Mouse (Mus musculus): ENCODE measurements around the gene Stk11ip. TPM values are rescaled to one million over a fixed set of nuclear protein-coding genes. Genes with fewer than 3 reads are reported as not detected.

Stk11ip gene
- polyA plus RNA-seq, 1 experiment from 2014 or later = 11.8 TPM

DNA sequence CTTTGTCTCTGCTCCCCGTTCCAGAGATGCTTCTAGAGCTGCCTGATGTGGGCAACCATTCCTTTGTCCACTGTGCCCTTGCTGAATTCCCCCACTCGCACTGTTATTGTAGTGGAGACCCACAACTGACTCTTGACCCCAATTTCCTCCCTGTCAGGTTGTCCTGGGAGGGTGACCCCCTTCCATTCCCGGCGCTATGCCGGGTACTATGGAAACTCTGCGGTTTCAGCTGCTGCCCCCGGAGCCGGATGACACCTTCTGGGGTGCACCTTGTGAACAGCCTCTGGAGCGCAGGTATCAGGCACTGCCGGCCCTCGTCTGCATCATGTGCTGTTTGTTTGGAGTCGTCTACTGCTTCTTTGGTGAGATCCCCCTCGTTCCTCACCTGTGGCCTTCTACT, 41.3 kb upstream of the Stk11ip start:
- H3K27me3 ChIP-seq (ENCODE audit: control insufficient read depth, insufficient read depth, low read length) = peaks cover 70% of the 10 kb centered on the region
- peak overlapping the region; percentile 83 for H3K4me2 ChIP-seq (ENCODE audit: low read length)
- H3K27ac ChIP-seq (replicated peaks in 1 of 2; ENCODE audit: control insufficient read depth in 1 of 2, insufficient read depth in 1 of 2, low read depth in 2 of 2, low read length in 2 of 2) = no peak overlapping the region
- WGBS = 24% methylated on average over 13 of the region's 13 CpGs
- H3K9ac ChIP-seq (ENCODE audit: low read length) = no peak overlapping the region
- H3K9me3 ChIP-seq (ENCODE audit: control insufficient read depth, low read length) = no peaks in the 10 kb centered on the region
- no peak for ATAC-seq (ENCODE audit: insufficient number of reproducible peaks, insufficient read depth, low FRiP score, low read depth)
- peaks cover 26% of the 10 kb centered on the region for H3K36me3 ChIP-seq (ENCODE audit: control insufficient read depth, insufficient read depth, low read length)
- H3K4me3 ChIP-seq (ENCODE audit: control insufficient read depth in 1 of 2, insufficient read depth in 1 of 2, low read depth in 1 of 2, low read length in 2 of 2) = peak overlapping the region in 1 of 2 experiments; percentile 68; a peak in 3 of 4 replicates
- peaks cover 12 to 24% of the 10 kb centered on the region in 2 experiments for H3K4me1 ChIP-seq (ENCODE audit: control insufficient read depth in 2 of 2, insufficient read depth in 2 of 2, low read length in 2 of 2)

DNA sequence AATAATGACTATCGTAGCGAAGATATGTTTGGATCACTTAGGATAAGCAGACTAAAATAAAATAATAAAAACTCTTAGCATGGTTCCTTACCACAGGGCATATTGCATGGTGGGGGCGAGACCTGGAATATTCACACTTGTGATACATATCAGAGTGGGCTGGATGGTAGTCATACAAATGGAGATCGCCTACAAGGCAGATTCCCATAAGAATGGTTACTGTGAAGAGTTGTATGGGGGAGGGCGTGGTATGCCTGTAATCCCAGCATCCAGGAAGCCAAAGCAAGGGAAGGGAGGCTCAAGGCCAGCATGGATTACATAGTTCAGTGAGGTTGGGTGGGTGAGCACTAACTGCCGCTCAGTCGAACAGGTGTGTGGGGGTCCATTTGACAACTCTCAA, 40.6 kb upstream of the Stk11ip start:
- Histone ChIP-seq H3K4me2 (ENCODE audit: low read length) (no peak overlapping the region), H3K36me3 (ENCODE audit: control insufficient read depth, insufficient read depth, low read length) (peaks cover 25% of the 10 kb centered on the region), H3K27ac (replicated peaks in 1 of 2; ENCODE audit: control insufficient read depth in 1 of 2, insufficient read depth in 1 of 2, low read depth in 2 of 2, low read length in 2 of 2) (no peak overlapping the region), H3K9me3 (ENCODE audit: control insufficient read depth, low read length) (no peaks in the 10 kb centered on the region), H3K27me3 (ENCODE audit: control insufficient read depth, insufficient read depth, low read length) (peaks cover 75% of the 10 kb centered on the region), H3K9ac (ENCODE audit: low read length) (no peak overlapping the region), H3K4me1 (ENCODE audit: control insufficient read depth in 2 of 2, insufficient read depth in 2 of 2, low read length in 2 of 2) (peaks cover 12 to 24% of the 10 kb centered on the region in 2 experiments), H3K4me3 (ENCODE audit: control insufficient read depth in 1 of 2, insufficient read depth in 1 of 2, low read depth in 1 of 2, low read length in 2 of 2) (no peak overlapping the region)
- WGBS = 80% methylated on average over 7 of the region's 7 CpGs
- no peak for ATAC-seq (ENCODE audit: insufficient number of reproducible peaks, insufficient read depth, low FRiP score, low read depth)

DNA sequence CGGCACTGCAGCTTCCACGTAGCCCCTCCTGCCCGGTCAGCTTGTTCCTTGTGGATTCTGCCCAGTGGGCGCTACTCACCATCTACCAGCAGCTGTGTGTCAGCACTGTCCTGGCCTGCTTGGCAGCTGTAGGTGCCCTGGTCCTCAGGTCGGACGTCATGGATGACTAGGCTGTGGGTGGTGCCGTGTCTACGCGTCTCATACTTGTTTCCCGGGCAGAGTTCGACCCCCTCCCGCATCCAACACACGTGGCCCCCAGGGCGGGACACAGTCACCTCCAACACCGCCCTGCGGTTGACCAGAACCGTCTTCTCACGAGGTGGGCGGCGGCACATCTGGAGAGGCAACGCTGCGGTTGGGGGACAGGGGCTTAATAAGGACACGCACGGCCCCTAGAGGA, 34.8 kb upstream of the Stk11ip start:
- H3K9ac ChIP-seq (ENCODE audit: low read length) = no peak overlapping the region
- WGBS = 36% methylated on average over 24 of the region's 24 CpGs
- ATAC-seq (ENCODE audit: insufficient number of reproducible peaks, insufficient read depth, low FRiP score, low read depth) = no peak
- peaks cover 59% of the 10 kb centered on the region for H3K36me3 ChIP-seq (ENCODE audit: control insufficient read depth, insufficient read depth, low read length)
- no peak overlapping the region for H3K4me2 ChIP-seq (ENCODE audit: low read length)
- H3K4me3 ChIP-seq (ENCODE audit: control insufficient read depth in 1 of 2, insufficient read depth in 1 of 2, low read depth in 1 of 2, low read length in 2 of 2) = no peak overlapping the region
- H3K4me1 ChIP-seq (ENCODE audit: control insufficient read depth in 2 of 2, insufficient read depth in 2 of 2, low read length in 2 of 2) = peaks cover 9% of the 10 kb centered on the region in 2 experiments; a peak in 3 of 4 replicates
- H3K9me3 ChIP-seq (ENCODE audit: control insufficient read depth, low read length) = no peaks in the 10 kb centered on the region
- no peak overlapping the region for H3K27ac ChIP-seq (replicated peaks in 1 of 2; ENCODE audit: control insufficient read depth in 1 of 2, insufficient read depth in 1 of 2, low read depth in 2 of 2, low read length in 2 of 2)
- H3K27me3 ChIP-seq (ENCODE audit: control insufficient read depth, insufficient read depth, low read length) = peaks cover 56% of the 10 kb centered on the region

DNA sequence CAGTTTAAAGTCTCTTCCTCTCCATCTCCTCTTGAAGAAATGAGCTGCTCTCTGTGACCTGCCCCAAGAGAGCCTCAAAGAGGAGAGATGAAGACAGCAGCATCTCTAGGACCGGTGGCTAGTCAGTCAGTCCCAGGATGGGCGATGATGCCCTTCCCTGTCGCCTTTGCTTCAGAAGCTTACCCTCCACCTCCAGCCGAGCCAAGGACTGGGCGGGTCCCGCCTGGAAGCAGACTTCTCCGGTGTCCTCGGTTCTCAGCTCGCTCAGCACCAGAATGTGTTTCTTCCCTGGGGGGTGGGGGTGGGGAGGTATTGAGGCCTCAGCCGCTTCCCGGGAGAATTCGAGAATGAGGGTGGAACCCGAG, 34.3 kb upstream of the Stk11ip start:
- Histone ChIP-seq H3K4me3 (ENCODE audit: control insufficient read depth in 1 of 2, insufficient read depth in 1 of 2, low read depth in 1 of 2, low read length in 2 of 2) (peak overlapping the region; percentile 41 to 47), H3K9ac (ENCODE audit: low read length) (no peak overlapping the region), H3K36me3 (ENCODE audit: control insufficient read depth, insufficient read depth, low read length) (peaks cover 64% of the 10 kb centered on the region), H3K27me3 (ENCODE audit: control insufficient read depth, insufficient read depth, low read length) (peaks cover 51% of the 10 kb centered on the region), H3K27ac (replicated peaks in 1 of 2; ENCODE audit: control insufficient read depth in 1 of 2, insufficient read depth in 1 of 2, low read depth in 2 of 2, low read length in 2 of 2) (no peak overlapping the region), H3K4me1 (ENCODE audit: control insufficient read depth in 2 of 2, insufficient read depth in 2 of 2, low read length in 2 of 2) (peaks cover 9% of the 10 kb centered on the region in 2 experiments; a peak in 3 of 4 replicates), H3K4me2 (ENCODE audit: low read length) (peak overlapping the region; percentile 78), H3K9me3 (ENCODE audit: control insufficient read depth, low read length) (no peaks in the 10 kb centered on the region)
- WGBS = 16% methylated on average over 13 of the region's 13 CpGs
- no peak for ATAC-seq (ENCODE audit: insufficient number of reproducible peaks, insufficient read depth, low FRiP score, low read depth)

GRCm38 (mm10) chr1:75487405-75488161, 33.7 kb upstream of the Stk11ip start:
- H3K27me3 ChIP-seq (ENCODE audit: control insufficient read depth, insufficient read depth, low read length) = peaks cover 45% of the 10 kb centered on the region

DNA sequence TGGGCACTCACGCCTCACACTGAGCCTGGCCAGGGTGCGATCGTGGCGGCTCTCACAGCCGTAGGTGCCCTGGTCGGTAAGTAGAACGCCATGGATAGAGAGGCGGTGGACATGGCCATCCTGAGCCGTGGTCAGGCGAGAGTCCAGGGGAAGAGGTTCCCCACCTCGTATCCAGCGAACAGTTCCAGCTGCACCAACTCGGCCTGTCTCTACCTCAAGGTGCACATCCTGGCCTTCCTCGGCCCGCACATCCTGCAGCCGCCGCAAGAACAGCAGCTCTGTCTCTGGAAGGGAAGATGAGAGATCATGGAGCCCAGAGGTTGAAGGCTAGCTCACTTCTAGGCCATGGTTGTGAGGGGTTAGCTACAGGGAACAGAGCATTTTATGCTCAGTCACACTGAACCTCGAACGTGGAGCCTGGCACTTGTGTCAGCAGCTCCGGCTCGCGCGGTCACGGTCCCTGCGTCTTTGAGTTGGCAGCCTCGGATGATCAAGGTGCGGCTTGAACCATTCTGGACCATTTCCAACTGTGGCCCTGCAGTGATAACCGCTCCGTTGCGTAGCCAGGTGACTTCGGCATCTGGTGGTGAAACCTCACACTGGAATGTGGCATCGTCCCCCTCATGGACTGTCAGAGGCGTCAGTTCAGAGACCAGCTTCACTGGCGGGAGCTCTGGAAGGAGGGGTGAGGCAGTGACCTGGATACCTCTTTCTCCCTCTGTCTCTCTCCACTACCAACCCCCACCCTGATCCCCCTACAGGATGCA, 30.4 kb upstream of the Stk11ip start:
- Histone ChIP-seq H3K4me2 (ENCODE audit: low read length) (no peak overlapping the region), H3K36me3 (ENCODE audit: control insufficient read depth, insufficient read depth, low read length) (peaks cover 86% of the 10 kb centered on the region), H3K9me3 (ENCODE audit: control insufficient read depth, low read length) (no peaks in the 10 kb centered on the region), H3K4me1 (ENCODE audit: control insufficient read depth in 2 of 2, insufficient read depth in 2 of 2, low read length in 2 of 2) (peaks cover 9% of the 10 kb centered on the region in 2 experiments; a peak in 3 of 4 replicates), H3K27ac (replicated peaks in 1 of 2; ENCODE audit: control insufficient read depth in 1 of 2, insufficient read depth in 1 of 2, low read depth in 2 of 2, low read length in 2 of 2) (no peak overlapping the region), H3K27me3 (ENCODE audit: control insufficient read depth, insufficient read depth, low read length) (peaks cover 15% of the 10 kb centered on the region), H3K9ac (ENCODE audit: low read length) (no peak overlapping the region), H3K4me3 (ENCODE audit: control insufficient read depth in 1 of 2, insufficient read depth in 1 of 2, low read depth in 1 of 2, low read length in 2 of 2) (no peak overlapping the region)
- WGBS = 81% methylated on average over 34 of the region's 34 CpGs
- no peak for ATAC-seq (ENCODE audit: insufficient number of reproducible peaks, insufficient read depth, low FRiP score, low read depth)

More at GRCm38 (mm10) chr1:75487405-75488161, 33.7 kb upstream of the Stk11ip start:
- ATAC-seq (ENCODE audit: insufficient number of reproducible peaks, insufficient read depth, low FRiP score, low read depth) = peak; percentile 53
- peaks cover 9% of the 10 kb centered on the region in 2 experiments; a peak in 3 of 4 replicates for H3K4me1 ChIP-seq (ENCODE audit: control insufficient read depth in 2 of 2, insufficient read depth in 2 of 2, low read length in 2 of 2)
- peak overlapping the region; percentile 78 for H3K4me2 ChIP-seq (ENCODE audit: low read length)
- peaks cover 69% of the 10 kb centered on the region for H3K36me3 ChIP-seq (ENCODE audit: control insufficient read depth, insufficient read depth, low read length)
- H3K4me3 ChIP-seq (ENCODE audit: control insufficient read depth in 1 of 2, insufficient read depth in 1 of 2, low read depth in 1 of 2, low read length in 2 of 2) = peak overlapping the region; percentile 41 to 47
- H3K9me3 ChIP-seq (ENCODE audit: control insufficient read depth, low read length) = no peaks in the 10 kb centered on the region
- H3K9ac ChIP-seq (ENCODE audit: low read length) = peak overlapping the region; percentile 58
- no peak overlapping the region for H3K27ac ChIP-seq (replicated peaks in 1 of 2; ENCODE audit: control insufficient read depth in 1 of 2, insufficient read depth in 1 of 2, low read depth in 2 of 2, low read length in 2 of 2)
- 4% methylated on average over 60 of the region's 62 CpGs for WGBS

DNA sequence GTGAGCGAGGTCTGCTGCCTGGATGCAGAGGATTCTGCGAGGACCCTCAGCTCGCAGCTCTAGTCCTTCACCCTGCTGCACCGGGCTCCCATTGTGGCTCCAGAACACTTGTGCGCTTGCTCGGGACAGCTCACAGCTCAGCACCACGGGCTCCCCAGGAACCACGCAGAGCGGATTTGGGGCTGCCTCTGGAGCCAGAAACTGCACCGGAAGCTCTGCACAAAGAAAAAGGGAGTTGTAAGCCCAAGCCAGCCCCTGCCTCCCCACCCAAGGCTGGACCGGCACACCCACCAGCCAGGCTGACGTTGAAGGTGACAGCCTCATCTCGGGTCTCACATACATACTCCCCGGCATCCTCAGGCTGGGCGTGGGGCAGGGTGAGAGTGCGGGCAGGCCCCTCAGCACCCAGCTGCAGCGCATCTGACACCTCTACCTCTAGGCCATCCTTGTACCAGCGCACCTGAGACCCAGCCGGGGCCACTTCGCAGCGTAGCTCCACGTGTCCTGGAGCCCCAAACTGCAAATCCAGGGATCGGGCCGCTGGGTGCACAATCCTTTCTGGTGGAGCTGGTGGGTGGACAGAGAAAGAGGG, 28.7 kb upstream of the Stk11ip start:
- H3K4me3 ChIP-seq (ENCODE audit: control insufficient read depth in 1 of 2, insufficient read depth in 1 of 2, low read depth in 1 of 2, low read length in 2 of 2) = no peak overlapping the region
- H3K4me1 ChIP-seq (ENCODE audit: control insufficient read depth in 2 of 2, insufficient read depth in 2 of 2, low read length in 2 of 2) = peaks cover 4 to 5% of the 10 kb centered on the region in 2 experiments; a peak in 3 of 4 replicates
- 61% methylated on average over 24 of the region's 24 CpGs for WGBS
- no peaks in the 10 kb centered on the region; the same call in 1 of the 2 replicates for H3K27me3 ChIP-seq (ENCODE audit: control insufficient read depth, insufficient read depth, low read length)
- H3K9me3 ChIP-seq (ENCODE audit: control insufficient read depth, low read length) = no peaks in the 10 kb centered on the region
- H3K27ac ChIP-seq (replicated peaks in 1 of 2; ENCODE audit: control insufficient read depth in 1 of 2, insufficient read depth in 1 of 2, low read depth in 2 of 2, low read length in 2 of 2) = no peak overlapping the region
- no peak overlapping the region for H3K4me2 ChIP-seq (ENCODE audit: low read length)
- no peak for ATAC-seq (ENCODE audit: insufficient number of reproducible peaks, insufficient read depth, low FRiP score, low read depth)
- no peak overlapping the region for H3K9ac ChIP-seq (ENCODE audit: low read length)
- H3K36me3 ChIP-seq (ENCODE audit: control insufficient read depth, insufficient read depth, low read length) = peaks cover 91% of the 10 kb centered on the region

Measured in heart, embryonic 14.5 days (tissue).